Mouse (Mus musculus): ENCODE results near the gene Slc1a2.

GRCm38 (mm10) chr2:102650322-102650721, 8.1 kb upstream of the Slc1a2 start:
- TF ChIP-seq CTCF (IDR thresholded peaks at IDR 0.05; ENCODE audit: insufficient read depth, low read depth, low read length), result no peak
- TF ChIP-seq POLR2A (IDR thresholded peaks at IDR 0.05; ENCODE audit: insufficient read depth, low read depth, low read length), result no peak

Data from olfactory bulb, adult 2 months (tissue).